Mouse (Mus musculus): Measurements from ENCODE around the gene Usp12.
A peak's percentile ranks its signal among the peaks of the same experiment; 100 is the strongest.
"Not testable (repeated sequence)": the region's sequence is repeated elsewhere in the genome, so short reads cannot be mapped to it uniquely, and the experiment has no call there.

Gene Usp12

DNA sequence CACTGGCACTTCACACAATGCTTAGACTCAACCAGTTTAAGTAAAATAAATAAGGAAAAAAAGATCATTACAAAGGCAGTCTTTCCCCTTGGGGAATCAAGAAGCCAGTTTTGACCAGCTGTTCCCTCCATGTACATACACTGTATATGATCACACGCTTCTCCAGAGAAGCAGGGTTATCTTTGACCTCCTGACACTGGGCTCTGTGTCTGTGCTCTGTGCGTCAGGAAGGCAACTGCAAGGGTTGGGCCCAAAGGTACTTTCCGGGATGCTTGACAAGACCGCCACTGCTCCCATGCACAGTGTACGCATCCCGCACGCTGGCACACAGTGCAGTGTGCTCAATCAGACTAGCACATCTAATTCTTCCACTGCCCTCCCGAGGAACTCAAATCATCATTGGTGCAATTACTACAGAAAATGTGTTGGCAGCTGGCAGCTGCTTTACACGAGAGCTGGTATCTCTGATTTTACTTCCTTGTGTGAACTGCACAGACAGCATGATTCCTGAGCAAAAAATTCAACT is 57.8 kb downstream of the Usp12 start:
- no peak for DNase-seq

DNA sequence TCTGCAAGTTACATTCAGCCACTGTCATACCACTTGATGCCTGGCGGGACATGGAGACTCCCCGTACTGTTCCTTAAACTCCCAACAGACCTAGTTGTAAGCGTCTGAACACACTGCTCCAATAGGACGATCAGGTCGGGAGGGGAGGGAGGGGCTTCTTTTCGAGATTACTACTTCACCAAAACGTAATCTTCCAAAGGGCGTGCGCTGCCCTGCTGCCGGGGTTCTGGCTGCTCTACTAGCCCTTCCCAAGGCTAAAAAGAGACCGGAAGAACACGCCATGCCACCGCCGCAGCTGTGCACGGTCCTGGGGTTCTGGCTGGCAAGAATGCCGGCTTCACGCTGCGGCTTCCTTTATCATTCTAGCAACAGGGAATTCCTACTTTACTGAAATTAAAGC is 58.5 kb downstream of the Usp12 start:
- no peak for DNase-seq

DNA sequence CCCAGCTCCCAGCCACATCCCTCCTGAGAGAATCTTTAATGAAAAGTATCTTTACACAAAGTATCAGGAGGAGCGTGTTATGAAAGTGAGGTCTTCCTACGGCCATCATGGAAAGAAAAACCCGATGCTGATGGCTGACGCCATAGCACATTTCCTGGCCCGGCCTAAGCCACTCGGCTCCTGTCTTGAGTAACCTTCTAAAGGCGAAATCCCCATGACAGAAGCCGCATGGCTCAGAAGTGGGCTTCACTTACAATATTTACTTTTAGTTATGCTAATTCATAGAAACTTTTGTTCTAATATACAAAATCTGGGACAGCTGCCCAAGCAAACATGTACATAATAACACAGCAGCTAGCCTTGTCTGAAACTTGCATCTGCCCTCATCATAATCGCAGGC is 59.8 kb downstream of the Usp12 start:
- not testable (repeated sequence) for DNase-seq

DNA sequence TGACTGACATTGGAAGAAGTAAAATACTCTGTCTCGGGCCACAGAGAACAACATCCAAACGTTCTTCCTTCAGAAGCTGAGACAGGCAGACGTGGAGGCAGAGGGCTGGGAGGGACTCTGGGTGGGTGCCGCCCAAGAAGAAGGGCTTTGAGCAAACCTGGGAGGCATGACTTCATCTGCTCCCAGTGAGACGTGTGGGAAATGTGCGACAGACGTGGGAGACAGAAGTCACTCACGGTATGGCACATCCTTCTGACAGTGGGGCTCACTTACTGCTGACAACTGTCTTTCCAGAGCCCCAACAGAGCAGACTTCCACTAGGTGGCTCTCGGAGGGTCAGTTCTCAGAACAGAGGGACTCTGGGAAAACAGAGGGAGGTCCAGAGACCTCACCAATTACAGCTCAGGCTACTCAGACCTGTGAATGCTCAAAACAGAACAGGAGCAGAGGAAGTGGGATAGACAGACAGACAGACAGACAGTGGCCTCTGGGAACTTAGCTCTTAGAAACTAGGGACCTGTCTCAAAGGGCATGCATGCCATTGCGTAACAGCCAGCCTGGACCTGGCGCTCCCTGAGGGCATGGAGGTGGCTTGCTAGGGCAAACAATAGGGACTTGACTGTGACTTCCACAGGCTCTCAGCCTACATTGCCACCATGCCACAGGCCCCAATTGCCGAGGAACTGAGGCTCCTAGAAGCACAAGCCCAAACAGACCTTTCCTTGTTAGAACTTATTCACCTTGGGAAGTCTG is 60.7 kb downstream of the Usp12 start:
- peak; percentile 45 to 55 for DNase-seq

DNA sequence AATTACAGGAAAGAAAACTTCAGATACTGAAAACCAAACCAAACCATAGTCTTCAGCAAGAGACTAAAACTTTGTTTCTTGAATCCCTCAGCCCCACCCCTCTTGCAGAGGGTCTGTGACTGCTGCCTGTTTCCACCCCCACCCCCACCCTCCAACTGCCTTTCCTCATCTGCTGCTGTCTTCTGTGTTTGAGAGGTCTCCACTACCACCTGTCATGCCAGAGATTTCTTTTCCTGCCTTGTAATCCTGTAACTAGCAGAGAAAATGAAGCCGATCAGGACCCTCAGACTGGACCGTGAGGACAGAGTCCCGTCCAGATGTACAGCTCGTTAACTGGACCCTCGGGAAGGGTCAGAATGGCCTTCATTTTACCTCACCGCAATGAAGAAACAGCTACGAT is 61.4 kb downstream of the Usp12 start:
- no peak for DNase-seq

DNA sequence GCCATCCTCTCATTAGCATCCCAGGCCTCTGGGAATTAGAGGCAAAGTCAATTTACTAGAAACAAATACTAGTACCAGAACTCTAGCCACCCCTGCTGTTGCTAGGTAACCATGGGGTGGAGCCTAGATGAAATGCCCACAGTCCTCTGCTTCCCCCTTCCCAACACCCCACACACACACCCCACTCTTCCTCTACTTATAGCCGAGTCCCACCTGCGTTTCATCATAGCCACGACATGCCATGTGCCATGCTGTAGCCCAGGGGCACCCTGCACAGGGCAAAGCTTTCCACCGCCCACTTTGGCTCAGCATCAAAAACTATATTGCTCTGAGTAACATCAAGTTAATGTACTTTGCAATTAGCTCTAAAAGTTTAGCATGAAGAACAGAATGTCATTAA is 67.8 kb downstream of the Usp12 start:
- DNase-seq: no peak

DNA sequence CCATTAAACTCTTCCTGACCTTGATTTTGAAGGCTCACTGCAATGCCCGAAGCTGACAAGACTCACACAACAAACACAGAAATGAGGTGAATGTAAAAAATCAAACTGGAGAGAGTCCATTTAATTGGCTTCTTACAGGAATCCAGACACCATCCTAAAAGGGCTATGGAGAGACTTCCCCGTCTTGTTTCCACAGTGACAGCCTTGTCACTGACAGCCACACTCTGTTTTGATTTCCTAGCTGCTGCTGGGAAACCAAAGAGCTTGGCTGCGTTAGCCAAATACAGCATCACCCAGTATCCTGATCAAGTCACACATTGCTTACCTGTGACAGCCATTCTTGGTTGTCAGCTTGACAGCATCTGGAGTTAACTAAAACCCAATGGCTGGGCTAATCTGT is 69.8 kb downstream of the Usp12 start:
- no peak for DNase-seq

DNA sequence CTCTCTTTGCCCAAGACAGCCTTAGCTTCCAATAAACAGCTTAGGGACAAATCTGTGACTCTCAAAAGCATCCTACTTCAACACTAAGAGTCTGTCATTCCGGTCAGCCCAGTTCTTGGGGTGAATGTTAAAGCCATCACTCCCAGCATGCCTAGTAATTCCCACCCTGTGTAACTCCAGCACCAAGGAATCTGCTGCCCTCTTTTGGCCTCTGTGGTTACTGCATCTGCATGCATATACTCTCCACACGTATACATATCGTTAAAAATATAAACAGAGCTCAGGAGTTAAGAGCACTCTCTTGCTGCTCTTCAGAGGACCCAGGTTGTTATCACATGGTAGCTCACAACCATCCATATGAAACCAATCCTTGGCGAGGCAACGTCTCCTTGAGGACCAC is 71.4 kb downstream of the Usp12 start:
- DNase-seq: no peak

DNA sequence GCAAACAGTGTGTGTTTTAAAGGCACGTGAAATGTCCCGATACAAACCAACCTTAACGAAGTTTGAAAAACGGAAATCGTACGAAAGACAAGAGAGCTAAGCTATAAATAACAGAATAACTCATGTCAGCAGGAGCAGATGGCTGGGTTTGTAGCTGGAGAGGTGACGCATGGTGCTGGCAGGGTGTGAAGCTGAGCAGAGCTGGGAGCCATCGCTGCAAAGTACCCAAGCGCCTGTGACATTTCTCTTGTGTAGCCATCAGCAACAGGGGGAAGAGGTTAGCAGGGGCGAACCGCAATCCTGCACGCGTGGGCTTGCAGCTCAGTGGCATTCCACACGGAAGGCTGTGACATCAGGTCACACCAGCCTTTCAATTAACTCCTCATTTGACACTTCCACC is 72.6 kb downstream of the Usp12 start:
- no peak for DNase-seq

DNA sequence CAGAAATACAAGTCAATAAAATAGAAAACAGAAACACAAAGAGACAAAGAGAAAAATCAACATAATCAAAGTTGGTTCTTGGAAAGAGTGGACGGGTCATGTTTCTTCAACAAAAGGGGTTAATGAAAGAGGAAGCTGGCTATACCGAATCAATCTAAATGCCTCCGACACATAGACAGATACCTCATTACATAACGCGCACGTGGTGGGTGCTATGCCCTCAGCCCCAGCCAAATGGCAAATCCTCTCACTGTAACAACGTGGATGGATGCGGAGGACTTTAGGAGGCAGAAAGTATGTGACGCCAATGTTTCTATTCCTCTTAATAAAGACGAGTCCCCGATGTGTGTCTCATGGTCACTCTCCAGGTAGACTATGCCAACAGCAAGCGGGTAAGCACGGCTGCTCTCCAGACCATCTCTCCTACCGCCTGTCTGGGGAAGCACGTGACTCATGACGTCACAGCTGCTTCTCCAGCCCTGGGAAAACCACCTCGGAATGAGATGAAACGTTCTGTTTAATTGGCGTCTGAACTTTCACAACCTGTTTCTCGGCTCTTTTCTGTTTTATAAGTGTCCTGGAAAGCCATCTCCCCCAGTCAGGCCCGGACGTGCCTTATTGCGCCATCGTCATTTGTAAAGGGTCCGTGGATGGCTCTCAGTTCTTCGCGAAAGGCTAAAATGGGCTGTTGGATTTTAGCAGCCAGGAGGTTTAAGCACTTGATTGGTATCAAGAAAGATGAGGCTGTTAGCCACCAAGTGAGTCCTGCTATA is 75.0 kb downstream of the Usp12 start:
- DNase-seq: no peak

DNA sequence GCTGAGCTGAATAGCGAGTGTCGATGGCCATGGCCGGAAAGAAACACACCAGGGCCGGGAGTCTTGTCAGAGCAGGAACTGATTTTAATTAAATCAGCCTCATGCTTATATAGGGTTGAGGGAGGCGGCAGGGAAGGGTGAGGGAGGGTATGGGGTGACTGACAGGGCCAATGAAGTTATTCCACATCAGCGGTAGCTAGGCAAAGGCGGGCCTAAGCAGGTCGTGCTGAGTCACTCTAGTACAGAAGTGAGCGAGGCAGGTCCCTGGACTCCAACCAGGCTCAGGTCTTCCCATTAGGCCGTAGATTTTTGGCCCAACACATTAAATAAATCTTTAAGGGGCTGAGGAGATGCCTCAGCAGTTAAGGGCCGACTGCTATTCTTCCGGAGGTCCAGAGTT is 81.0 kb downstream of the Usp12 start:
- DNase-seq: no peak

DNA sequence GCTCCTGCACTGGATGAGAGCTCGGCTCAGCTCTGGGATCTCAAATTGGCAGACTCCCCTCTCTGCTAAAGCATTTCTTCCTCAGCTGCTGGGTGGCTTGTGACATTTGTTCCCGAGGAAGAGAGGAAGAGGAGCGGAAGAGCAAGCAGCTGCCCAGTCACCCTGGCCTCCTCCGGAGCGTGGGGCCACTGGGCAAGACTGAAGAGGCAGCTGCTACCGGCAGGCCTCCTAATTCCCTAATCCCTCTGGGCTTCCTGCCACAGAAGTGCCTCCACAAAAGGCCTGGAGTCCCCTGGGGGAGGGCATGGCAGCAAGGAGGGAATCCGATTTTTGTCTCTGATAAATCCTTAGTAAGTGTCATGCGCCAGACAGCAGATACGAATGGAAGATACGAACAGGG is 81.7 kb downstream of the Usp12 start:
- no peak for DNase-seq

DNA sequence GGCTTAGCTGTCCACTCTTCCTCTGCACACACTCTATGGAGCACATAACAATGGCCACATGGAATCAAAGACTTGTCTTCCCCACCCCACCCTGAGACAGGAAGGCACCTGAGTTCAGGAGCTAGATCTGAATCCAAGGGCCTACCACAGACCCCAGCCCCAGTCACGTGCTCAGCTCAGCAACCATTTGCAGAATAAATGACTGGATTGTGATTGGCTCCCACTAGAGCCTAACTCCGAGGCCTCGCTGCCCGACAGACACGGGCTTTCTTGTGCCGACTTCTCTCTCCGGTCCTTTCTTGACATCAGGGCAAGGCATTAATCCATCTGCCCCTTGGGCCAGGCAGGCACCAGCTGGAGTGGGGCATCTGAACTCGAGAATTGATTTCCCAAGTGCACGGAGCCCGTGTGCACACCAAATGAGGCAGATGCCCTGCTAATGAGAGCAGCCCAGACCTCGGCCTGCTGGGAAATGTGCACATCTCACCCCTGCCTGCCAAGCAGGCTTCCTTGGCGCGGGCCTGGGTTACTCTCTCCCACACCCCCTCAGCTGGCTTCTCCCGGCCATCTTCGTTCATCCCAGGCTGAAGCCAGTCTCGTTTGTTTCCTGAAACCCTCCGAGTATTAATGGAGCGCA is 82.4 kb downstream of the Usp12 start:
- no peak for DNase-seq

DNA sequence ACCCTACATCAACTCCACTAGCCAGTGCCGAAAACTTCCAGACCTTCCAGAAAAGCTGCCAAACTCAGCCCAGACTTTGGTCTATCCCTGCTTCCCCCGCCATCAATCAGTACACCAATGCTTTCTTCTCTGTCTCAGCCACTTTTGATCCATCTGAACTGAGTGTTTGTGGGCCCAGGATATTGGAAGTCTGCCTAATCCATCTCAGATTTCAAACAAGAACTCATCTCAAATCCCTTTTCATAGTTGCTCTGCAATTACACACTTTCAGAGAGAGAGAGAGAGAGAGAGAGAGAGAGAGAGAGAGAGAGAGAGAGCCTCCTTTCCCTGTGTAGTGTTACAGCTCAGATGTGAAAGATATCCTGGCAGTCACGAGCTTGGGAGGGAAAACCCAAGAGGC is 85.4 kb downstream of the Usp12 start:
- DNase-seq: no peak

DNA sequence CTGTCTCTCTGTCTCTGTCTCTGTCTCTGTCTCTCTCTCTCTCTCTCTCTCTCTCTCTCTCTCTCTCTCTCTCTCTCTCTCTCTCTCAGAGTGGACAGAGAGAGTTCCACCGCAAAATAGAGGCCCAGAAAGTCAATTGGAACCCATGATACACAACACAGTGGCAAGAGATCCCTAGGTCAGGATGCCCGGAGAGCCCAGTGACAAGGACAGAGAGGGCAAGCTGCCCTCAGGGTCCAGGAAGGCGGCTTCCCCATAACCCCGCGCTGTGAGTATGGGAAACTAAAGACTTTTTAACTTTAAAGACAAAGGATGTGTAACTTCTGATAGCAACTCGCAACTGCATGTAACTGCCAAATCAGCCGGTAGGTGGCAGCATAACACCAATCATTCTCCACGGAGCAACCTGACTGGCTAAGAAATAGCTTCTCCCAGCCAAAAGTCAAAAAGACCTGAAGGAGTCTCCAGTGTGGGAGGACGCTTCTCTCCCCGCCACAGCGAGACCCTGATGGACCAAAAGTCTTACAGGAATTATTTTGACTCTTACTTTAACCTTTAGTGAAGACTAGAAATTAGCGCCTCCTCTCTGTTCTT is 88.9 kb downstream of the Usp12 start:
- peak; percentile 76 to 91 for DNase-seq

DNA sequence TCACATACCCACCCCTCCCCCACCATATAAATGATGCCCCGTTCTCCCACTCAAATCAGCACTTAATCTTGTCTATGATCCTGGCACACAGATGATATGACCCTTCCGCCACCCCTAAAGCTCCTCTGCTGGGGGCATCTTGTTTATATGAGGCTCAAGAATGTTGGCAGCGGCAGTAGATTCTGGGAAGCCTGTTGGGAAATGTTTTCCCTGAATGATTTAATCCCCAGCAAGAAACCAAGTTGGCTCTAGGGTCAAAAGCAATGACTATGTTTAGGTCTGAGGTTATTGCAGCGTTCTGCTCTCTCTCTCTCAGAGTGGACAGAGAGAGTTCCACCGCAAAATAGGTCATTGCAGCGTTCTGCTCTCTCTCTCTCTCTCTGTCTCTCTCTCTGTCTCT is 89.4 kb downstream of the Usp12 start:
- no peak for DNase-seq

DNA sequence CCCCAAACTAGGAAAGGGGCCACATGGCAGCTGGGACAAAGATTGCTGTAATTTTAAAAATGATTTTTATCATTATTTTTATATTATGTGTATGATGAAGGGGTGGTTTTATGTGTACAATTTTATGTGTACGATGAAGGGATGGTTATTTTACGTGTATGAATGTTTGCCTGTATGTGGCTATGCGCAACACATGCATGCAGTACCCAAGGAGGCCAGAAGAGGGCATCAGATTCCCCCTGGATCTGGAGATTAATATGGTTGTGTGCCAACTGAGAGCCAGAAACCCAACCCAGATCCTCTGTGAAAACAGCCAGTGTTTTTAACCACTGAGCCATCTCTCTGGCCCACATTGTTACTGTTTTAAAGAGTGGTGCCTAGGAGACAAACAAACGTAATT is 90.6 kb downstream of the Usp12 start:
- no peak for DNase-seq

DNA sequence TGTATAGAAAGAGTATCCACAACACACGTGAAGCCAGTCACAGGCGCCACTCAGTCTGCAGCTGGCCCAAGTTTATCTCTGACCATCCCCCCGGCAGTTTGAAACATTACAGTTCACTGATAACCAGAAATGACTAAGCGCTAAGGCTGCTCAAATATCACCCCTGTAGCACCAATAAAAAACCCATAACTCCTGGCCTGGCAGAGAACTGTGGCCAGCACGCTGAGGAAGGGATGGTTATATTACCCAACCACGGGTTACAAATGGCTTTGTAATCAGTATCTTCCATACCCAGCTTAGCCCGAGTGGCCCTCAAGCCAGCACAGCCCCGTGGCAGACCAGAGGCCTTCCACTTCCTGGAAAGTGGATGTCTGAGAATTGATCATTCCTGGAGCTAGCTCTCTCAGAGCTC is 91.1 kb downstream of the Usp12 start:
- no peak for DNase-seq

DNA sequence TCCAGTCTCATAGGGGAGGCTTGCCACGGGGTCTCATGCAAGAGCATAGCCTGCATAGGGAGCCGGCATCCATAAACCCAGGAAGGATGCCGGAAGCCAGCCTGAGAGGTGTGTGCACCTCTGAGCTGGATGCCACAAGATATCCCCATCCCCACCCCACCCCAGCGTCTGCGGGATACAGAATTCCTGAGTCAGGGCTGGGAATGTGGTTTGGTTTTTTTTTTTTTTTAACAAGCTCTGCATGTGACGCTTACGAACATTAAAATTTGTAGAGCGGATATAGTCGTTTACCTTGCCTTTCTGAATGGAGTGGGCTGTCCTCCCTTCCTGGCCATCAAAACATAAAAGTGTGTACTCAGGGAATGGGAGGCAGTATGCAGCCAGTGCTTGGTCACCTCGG is 94.7 kb downstream of the Usp12 start:
- DNase-seq: no peak

DNA sequence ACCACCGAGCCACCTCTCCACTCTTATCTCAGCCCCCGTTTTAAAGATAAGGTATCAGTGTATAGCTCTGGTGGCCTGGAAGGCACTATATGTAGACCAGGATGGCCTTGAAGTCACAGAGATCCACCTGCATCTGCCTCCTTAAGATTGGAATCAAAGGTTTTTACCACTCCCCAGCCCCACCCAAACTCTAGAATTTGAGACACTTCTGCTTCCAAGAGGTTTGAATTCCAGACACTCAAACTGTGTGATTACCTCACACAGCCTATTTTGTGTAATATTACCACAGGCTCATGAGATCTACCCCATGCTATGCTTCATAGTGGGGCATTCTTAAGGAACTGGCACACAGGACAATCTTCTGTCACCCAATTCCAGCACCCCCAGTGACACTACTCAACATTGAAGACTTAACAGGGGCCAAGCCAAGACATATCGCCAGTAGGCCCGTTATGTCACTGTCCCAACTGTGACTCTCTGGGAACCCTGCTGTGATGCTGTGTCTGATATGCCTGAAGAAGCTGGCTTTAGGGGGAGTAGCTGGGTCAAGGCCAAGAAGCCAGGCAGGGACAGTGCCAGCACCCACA is 95.3 kb downstream of the Usp12 start:
- no peak for DNase-seq

DNA sequence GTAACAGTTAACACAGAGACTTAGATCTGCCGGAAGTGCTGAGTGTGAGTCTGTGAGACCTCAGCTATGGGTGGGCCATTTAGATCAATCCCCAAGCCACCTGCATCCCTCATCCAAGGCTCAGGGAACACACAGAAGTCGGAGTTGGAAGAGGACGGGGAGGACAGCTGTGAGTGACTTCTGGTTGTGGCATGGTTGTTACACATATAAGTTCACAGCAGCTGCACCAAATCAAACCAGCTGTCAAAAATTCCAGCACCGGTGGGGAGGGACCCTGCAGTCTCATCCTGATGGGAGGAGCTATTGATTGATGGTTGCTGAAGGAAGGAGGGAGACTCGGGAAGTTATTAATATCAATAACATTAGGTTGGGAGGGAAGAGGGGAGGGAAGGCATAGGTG is 99.3 kb downstream of the Usp12 start:
- DNase-seq: no peak

DNA sequence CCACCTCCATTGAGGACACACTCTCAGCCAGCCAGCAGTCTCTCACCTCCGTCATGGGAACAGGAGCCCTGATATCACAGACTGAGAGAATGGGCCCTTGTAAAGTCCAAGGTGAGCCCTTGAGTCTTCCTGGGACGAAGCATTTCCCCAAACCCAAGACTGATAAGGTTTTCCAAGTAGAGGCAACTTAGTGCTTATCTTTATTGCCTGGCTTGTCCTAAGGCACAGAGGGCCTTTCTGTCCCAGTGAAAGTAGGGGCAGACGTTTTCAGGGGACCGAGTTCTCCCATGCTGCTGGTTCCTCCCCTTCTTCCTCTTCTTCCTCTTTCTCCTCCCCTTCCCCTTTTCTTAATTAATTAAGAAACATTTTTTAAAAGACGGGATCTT is 101.8 kb downstream of the Usp12 start:
- DNase-seq: no peak

DNA sequence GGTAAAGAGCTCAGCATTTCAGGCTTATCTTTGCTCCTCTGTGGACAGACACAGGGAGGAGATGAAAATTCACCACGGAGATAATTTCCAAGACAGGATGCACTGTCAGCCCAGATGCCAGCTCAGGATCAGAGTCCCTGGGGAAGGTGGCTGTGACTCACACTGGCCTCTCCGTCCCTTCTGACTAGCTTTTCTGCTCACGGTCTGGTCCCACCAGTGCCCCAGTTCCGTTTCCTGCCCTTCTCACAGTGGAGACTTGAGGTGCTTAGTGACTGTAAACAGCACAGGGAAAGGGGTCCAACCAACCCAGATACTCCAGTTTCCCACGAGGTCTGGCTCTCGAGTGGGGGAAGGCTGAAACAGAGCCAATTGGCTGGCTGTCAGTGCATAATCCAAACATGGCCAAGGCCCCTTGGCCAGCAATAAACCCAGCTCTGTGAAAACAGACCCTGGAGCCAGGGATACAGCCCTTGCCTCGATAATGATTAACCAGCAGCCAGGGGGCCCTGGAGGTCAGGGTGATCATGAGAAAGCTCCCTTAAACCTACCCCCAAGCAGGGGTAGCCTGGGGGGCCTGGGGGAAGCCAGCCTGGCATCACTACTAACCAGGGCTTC is 102.3 kb downstream of the Usp12 start:
- peak; percentile 69 to 85 for DNase-seq

All from kidney, adult 8-10 months (tissue).